Mouse (Mus musculus) layer of hippocampus, postnatal 25 days (tissue): ENCODE data around the gene Vps13d. TPM values are rescaled to one million over a fixed set of nuclear protein-coding genes. Genes with fewer than 3 reads are reported as not detected.
A peak's percentile ranks its signal among the peaks of the same experiment; 100 is the strongest.

Source experiments
- DNase-seq, 2 experiments: peaks; one replicate each; pipeline ENCODE4 v3.0.0; 2022; ENCODE audit warnings: mixed read lengths in 2 of 2, low spot score in 1 of 2; ENCODE audit errors: extremely low spot score in 1 of 2
- total RNA-seq, 2 experiments: library from RNA; stranded (reverse); gene quantifications; 2 replicates each; pipeline ENCODE4 v1.2.3; 2021

The Vps13d gene
- 10 to 100 TPM; 60.5 to 66.0 TPM for total RNA-seq

GRCm38 (mm10) chr4:145194559-145195162, at the start of gene Vps13d:
Gene Vps13d (minus strand): TSS chr4:145195005.
- peak; percentile 89 to 98 for DNase-seq

- no peak for DNase-seq
These were observed 48.0 kb upstream of the Vps13d start for GRCm38 (mm10) chr4:145242719-145243350.

- no peak for DNase-seq
These were observed 46.0 kb upstream of the Vps13d start for GRCm38 (mm10) chr4:145240723-145241231.

- DNase-seq, result no peak
These were observed 44.4 kb upstream of the Vps13d start for GRCm38 (mm10) chr4:145239049-145239830.

- DNase-seq, result no peak
These were observed 41.2 kb upstream of the Vps13d start for GRCm38 (mm10) chr4:145236027-145236426.

- DNase-seq, result no peak
These were observed 38.9 kb upstream of the Vps13d start for GRCm38 (mm10) chr4:145233487-145234228.

- no peak for DNase-seq
These were observed 36.9 kb upstream of the Vps13d start for GRCm38 (mm10) chr4:145231732-145232131.

- no peak for DNase-seq
These were observed 35.8 kb upstream of the Vps13d start for GRCm38 (mm10) chr4:145230647-145231046.

- no peak for DNase-seq
These were observed 34.8 kb upstream of the Vps13d start for GRCm38 (mm10) chr4:145229524-145230163.

- DNase-seq, result no peak
These were observed 34.2 kb upstream of the Vps13d start for GRCm38 (mm10) chr4:145229051-145229450.

GRCm38 (mm10) chr4:145224613-145225012, 29.8 kb upstream of the Vps13d start:
- no peak for DNase-seq

GRCm38 (mm10) chr4:145222064-145222463, 27.3 kb upstream of the Vps13d start:
- no peak for DNase-seq

GRCm38 (mm10) chr4:145221379-145221778, 26.6 kb upstream of the Vps13d start:
- no peak for DNase-seq

GRCm38 (mm10) chr4:145220001-145220400, 25.2 kb upstream of the Vps13d start:
- DNase-seq, result no peak

- peak in 1 of 2 experiments; percentile 42 for DNase-seq
These were observed 24.6 kb upstream of the Vps13d start for GRCm38 (mm10) chr4:145219240-145219985.

- no peak for DNase-seq
These were observed 23.0 kb upstream of the Vps13d start for GRCm38 (mm10) chr4:145217837-145218236.

- DNase-seq, result no peak
These were observed 22.2 kb upstream of the Vps13d start for GRCm38 (mm10) chr4:145217046-145217445.

GRCm38 (mm10) chr4:145215396-145215795, 20.6 kb upstream of the Vps13d start:
- DNase-seq, result no peak

- DNase-seq, result no peak
These were observed 20.0 kb upstream of the Vps13d start for GRCm38 (mm10) chr4:145214786-145215174.
